Mouse (Mus musculus): Measurements from ENCODE around the gene Spin1.
"Not testable (repeated sequence)": the region's sequence is repeated elsewhere in the genome, so short reads cannot be mapped to it uniquely, and the experiment has no call there.

Spin1 gene

GRCm38 (mm10) chr13:51094323-51095195 lies 6.1 kb upstream of the Spin1 start:
- DNase-seq (ENCODE audit: low spot score in 2 of 2), result no peak

DNA sequence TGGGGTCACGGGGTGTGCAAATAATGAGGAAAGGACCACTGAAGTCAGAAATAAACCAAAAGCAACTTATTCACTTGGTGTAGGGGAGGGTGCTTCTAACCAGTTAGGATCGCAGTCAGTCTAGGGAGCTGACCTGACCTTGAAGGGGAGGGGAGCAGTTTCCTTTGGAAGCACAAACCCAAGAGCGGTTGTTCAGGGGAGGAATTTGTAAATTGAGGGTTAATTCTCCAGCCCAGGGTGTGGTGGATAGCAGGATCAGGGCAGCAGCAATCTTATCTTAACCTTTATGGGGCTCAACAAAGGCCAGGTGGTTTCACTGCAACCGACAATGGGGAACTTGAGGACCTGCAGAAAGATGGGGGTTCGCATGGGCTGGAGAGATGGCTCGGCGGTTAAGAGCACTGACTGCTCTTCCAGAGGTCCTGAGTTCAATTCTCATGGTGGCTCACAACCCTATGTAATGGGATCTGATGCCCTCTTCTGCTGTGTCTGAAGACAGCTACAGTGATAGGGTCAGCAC lies 5.4 kb upstream of the Spin1 start:
- DNase-seq (ENCODE audit: low spot score in 2 of 2), result no peak

GRCm38 (mm10) chr13:51096644-51097043 lies 4.0 kb upstream of the Spin1 start:
- DNase-seq (ENCODE audit: low spot score in 2 of 2), result no peak

GRCm38 (mm10) chr13:51099560-51100232 lies 984 bp upstream of the Spin1 start:
- no peak for DNase-seq (ENCODE audit: low spot score in 2 of 2)

DNA sequence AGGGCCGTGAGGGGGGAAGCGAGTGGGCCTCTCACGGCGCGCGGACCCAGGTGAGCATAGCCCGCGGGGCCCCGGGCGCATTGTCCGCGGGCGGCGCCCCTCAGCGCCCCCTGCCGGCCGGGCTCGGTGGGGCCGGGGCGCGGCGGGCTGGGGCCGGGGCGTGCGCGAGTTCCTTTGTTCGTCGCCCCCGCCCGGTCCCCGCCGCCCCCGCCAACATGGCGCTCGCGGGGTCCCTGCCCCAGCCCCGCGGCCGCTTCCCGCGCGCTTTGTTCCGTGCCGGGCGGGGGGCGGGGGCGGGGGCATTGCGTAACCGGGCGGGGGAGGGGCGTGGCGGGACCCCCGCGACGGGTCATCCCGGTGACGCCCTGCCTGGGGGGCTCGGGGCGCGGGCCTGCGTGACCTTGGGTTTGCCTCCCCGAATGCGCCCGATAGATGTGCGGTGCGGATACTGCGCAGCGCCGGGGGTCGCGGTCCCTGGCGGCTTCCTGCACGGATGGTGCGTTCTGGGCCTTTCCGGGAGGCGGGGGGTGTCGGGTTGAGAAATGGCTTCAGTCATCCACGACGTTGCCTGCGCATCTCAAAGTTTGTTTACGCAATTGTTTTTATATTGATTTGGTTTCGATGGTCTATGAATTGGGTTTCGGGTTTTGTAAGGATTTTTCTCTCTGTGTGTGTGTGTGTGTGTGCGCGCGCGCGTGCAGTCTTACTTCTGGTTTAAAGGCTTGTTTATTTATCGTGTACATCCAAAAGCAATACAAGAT lies 516 bp downstream of the Spin1 start:
- DNase-seq (ENCODE audit: low spot score in 2 of 2), result peak; percentile 43 to 49

GRCm38 (mm10) chr13:51101777-51102132 lies 1.1 kb downstream of the Spin1 start:
- no peak for DNase-seq (ENCODE audit: low spot score in 2 of 2)

DNA sequence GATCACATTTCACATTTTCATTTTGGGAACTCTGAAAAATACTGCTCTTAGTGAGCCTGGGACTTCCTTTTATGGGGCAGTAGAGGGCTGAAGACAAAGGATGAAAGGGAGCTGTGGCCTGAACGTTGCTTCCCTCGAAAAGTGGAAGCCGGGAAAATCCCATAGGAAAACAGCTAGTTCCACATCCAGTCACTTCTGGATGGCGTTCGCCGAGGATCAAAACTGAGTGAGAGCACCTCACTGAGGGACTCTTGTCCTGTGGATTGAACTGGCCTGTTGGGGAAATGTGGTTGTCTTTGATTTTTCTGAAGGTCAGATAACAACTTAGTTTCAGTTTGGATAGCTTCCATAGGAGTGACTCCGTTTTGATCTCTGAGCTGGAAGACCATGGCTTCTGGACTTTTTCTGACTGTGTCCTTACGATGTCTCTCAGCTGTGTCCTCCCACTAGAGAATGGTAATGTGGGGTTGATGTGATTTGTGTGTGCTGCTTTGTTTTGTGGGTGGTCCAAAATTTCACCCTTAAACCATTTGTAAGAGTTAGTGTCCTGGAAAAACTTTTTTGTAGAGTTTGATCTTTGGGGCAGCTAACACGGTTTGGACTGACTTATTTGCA lies 2.5 kb downstream of the Spin1 start:
- DNase-seq (ENCODE audit: low spot score in 2 of 2), result no peak

GRCm38 (mm10) chr13:51103861-51104650 lies 3.4 kb downstream of the Spin1 start:
- no peak for DNase-seq (ENCODE audit: low spot score in 2 of 2)

DNA sequence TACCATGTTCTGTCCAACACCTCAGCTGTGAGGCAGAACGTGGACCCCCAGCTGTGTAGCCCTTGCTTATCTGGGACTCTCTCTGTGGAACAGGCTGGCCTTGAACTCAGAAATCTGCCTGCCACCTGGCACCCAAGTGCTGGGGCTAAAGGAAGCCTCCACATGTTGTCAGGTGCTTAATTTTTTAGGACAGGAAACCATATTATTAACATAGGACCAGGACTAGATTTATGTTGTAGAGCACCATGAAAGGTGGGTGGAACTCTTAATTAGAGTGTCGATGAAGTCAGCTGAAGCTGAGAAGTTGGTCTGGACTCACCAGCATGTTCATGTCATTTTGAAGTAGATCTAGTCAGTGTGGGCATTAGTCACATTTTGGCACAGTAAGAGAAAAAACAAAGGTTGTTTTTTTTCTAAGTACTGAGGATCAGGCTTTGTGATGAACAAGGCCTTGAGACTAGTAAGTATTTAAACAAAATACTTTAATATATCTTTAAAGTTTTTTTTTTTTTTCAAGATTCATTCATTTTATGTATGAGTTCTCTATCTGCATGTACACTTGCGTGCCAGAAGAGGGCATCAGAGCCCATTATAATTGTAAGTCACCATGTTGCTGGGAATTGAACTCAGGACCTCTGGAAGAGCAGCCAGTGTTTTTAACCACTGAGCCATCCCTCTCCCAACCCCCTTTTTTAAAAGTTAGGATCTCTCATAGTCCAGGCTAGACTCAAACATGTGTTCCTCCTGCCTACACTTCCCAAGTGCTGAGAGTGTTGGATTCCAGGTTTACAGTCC lies 5.4 kb downstream of the Spin1 start:
- DNase-seq (ENCODE audit: low spot score in 2 of 2), result no peak

DNA sequence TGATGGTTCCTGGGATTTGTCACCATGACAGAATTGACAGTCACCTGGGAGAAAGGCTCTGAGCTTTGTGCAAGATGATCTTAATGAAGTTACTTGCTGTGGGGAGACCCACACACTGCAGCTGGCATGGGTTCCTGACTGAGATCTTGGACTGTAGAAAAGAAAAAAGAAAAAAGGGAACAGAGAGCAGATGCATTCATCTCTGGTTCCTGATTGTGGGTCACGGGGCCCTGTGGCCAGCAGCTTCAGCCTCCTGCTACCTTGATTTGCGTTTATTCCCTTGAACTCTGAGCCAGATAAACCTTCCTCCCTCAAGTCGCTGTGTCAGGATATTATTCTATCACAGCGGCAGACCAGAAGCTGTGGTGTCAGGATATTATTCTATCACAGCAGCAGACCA lies 6.1 kb downstream of the Spin1 start:
- no peak for DNase-seq (ENCODE audit: low spot score in 2 of 2)

- DNase-seq (ENCODE audit: low spot score in 2 of 2), result no peak
Observed at GRCm38 (mm10) chr13:51109517-51109916, 8.8 kb downstream of the Spin1 start.

GRCm38 (mm10) chr13:51114398-51114797 lies 13.7 kb downstream of the Spin1 start:
- DNase-seq (ENCODE audit: low spot score in 2 of 2), result not testable (repeated sequence)

DNA sequence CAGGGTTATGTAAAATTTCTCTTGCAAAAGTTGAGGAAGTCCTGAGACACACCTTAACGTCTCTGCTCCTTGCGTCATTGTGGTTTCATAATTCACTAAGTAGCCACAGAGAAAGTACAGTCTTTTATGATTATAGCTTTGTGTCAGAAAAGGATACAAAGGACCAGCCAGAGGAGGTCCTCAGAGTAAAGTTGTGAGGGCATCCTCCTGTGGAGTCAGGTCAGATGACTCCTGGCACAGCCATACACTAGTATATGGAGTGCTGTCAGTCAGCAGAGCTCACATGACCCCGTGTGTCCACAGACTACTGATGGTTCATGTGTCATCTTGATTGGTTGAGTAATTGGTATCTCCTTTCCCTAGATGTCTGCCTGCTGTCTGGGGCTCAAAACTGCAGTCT lies 15.1 kb downstream of the Spin1 start:
- no peak for DNase-seq (ENCODE audit: low spot score in 2 of 2)

DNA sequence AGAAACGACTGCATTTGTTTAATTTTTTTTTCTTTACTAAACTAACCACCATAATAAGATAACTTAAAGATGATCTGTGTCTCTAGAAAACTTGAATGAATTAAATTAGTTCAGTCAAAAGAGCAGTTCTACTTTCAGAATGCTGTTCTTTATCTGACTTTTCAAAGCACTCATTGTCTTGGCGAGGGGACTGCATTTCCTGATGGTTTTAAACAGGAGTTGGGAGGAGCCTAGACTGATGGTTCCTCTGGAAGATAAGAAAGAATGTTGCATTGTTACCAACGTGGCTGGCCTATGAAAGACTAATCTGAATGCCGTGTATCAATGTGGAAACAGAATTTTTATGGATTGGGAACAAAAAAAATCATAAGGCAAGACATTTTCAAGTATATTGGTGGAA lies 20.1 kb downstream of the Spin1 start:
- no peak for DNase-seq (ENCODE audit: low spot score in 2 of 2)

DNA sequence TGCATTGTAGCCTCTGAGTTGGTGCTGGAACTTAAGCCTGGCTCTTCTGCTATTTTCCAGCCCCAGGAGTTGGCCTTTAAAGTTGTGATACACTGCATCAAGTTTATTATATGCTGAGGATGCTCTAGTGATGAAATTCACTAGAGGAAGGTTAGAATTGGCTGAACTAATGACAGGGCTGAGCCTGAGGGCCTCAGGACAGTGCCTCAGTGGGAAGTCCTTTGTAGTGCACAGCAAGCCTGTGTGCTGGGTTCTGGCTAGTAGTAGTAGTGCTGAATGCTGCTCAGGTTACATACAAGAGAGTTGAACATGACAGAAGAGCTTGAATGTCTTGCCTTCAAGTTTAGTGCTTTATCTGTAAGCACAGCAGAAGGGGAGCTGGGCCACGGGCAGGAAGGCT lies 21.3 kb downstream of the Spin1 start:
- DNase-seq (ENCODE audit: low spot score in 2 of 2), result no peak

- DNase-seq (ENCODE audit: low spot score in 2 of 2), result no peak
Observed at GRCm38 (mm10) chr13:51122771-51123170, 22.1 kb downstream of the Spin1 start.

DNA sequence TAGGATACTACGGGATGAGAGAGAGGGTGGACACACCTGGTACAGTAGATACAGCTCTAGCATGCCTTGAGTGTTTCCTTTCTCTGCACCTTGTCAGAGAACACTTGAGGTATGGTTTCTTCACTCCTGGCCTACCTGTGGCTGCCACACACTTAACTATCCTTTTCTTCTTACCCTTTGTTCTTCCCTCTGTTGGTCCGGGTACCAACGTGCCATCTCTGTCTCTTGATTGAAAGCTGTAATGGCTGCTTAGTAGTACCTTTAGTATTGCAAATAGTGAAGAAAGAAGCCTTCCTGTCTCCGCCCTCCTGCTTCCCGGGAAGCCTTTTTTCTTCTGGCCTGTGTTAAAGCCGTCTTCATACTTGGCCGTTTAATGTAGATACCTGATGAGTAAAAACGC lies 24.7 kb downstream of the Spin1 start:
- DNase-seq (ENCODE audit: low spot score in 2 of 2), result no peak

GRCm38 (mm10) chr13:51127906-51128305 lies 27.2 kb downstream of the Spin1 start:
- DNase-seq (ENCODE audit: low spot score in 2 of 2), result no peak

DNA sequence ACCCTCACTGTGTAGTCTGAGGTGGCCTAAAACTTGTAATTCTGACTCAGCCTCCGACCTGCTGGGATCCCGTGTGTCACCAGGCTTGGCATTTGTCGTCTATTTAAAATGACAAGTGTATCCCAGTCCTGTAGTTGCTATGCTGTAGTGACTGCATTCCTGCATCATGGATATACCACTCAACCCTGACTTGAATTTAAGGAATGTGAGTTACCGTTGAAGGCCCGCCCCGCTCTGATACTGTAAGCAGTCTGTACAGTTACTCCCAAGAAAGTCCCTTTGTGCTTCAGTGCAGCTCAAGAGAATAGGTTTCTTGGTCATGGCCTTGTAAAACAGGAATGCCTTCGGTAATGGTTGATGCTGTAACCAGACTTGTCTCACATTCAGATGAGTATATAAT lies 27.7 kb downstream of the Spin1 start:
- no peak for DNase-seq (ENCODE audit: low spot score in 2 of 2)

DNA sequence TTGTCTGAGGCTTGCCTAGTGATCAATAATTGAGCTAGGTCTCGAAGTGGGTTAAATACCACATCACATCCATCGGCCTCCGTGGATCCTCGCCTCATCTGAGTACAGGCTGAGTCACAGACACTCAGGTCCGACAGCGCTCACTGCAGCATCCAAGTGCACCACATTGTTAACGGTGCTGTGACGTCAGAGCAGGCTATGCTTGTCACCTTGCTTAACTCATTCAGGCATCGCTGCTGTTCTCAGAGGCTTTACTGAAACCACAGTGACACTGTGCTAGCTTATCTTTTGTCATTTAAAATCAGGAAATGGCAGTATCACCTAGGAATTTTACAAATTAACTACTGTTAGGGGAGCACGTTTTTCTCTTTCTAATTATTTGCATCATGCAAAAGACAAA lies 30.5 kb downstream of the Spin1 start:
- DNase-seq (ENCODE audit: low spot score in 2 of 2), result no peak

Data from frontal cortex, postnatal 14 days (tissue).